Mouse (Mus musculus): Measurements from ENCODE around the gene Ece1.

DNA sequence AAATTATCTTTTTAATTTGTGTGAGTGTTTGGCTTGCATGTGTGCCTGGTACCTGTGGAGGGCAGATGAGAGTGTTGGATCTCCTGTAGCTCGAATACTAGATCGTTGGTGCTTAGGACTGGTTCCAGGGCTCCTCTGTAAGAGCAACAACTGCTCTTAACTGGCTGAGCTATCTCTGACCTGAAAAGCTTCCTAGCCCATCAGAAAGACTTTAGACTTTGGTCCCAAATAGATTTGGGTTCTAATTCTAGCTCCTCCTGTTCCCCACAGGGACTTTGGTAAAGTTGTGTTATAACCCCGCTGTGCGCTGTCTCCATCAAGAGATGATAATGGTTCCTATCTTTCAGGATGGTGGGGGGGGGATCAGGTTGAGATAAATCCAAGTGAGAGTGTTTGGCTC is 2.0 kb downstream of the Ece1 start:
- TF ChIP-seq CTCF (conservative IDR thresholded peaks at IDR 0.05; ENCODE audit: insufficient read depth, insufficient read length, low read depth, low read length) (no peak; the same call in 1 of the 2 replicates), POLR2A (IDR thresholded peaks at IDR 0.05; ENCODE audit: low read depth, low read length) (no peak)
